Mouse (Mus musculus) CH12.LX (cell line): ENCODE measurements at regions not wholly inside any gene's neighbourhood (a gene's known extent, or its start where the extent isn't known, plus 50 kb on each side); places are given as distances from the start of the nearest gene placed in this dataset.
"Not testable (repeated sequence)": the region's sequence is repeated elsewhere in the genome, so short reads cannot be mapped to it uniquely, and the experiment has no call there.

Source experiments
- DNase-seq: peaks from one replicate; pipeline ENCODE4 v3.0.0-alpha.2; 2013; ENCODE audit errors: extremely low read depth
- H3K27ac ChIP-seq: 2 replicates; pipeline ENCODE4 v1.5.1; 2012; ENCODE audit warnings: low read depth, mild to moderate bottlenecking, control low read depth, moderate library complexity; ENCODE audit not compliant: insufficient read depth
- H3K27me3 ChIP-seq: replicated peaks from 2 replicates; pipeline ENCODE3; 2012; ENCODE audit warnings: inconsistent platforms
- H3K36me3 ChIP-seq, 2 experiments: replicated peaks in 1 of 2; 2 replicates each; pipeline versions ENCODE3 to v1.6.1; 2012; ENCODE audit warnings: inconsistent platforms in 1 of 2, low read length in 1 of 2, mild to moderate bottlenecking in 1 of 2, mixed read lengths in 1 of 2, moderate library complexity in 1 of 2; ENCODE audit not compliant: control insufficient read depth in 1 of 2, insufficient read depth in 1 of 2
- H3K4me1 ChIP-seq, 2 experiments: 2 replicates each; pipeline ENCODE4 v1.6.1; 2012; ENCODE audit warnings: inconsistent platforms in 1 of 2, moderate library complexity in 1 of 2; ENCODE audit not compliant: insufficient read depth in 2 of 2, control insufficient read depth in 1 of 2
- H3K4me2 ChIP-seq: 2 replicates; pipeline ENCODE4 v1.6.1; 2012; ENCODE audit warnings: low read depth, mild to moderate bottlenecking, control low read depth; ENCODE audit not compliant: poor library complexity, insufficient read depth, severe bottlenecking
- H3K4me3 ChIP-seq, 3 experiments: fragments of 150-350 bp in 1 of 3; sonication (generic) in 1 of 3; replicated peaks in 1 of 3; 2 replicates each; pipeline versions ENCODE3 to v1.5.1; 2011 to 2012; ENCODE audit warnings: low read depth in 2 of 3, low read length in 2 of 3, mild to moderate bottlenecking in 2 of 3, moderate library complexity in 2 of 3, control low read depth in 1 of 3, improper control_type of control experiment in 1 of 3, inconsistent platforms in 1 of 3, mixed read lengths in 1 of 3; ENCODE audit not compliant: poor library complexity in 1 of 3
- H3K79me2 ChIP-seq: replicated peaks from 2 replicates; pipeline ENCODE4 v1.6.1; 2012; ENCODE audit warnings: mild to moderate bottlenecking, moderate library complexity; ENCODE audit not compliant: control insufficient read depth, poor library complexity, insufficient read depth, severe bottlenecking; ENCODE audit errors: extremely low read depth
- H3K9ac ChIP-seq: 2 replicates; pipeline ENCODE4 v1.6.1; 2012; ENCODE audit warnings: low read depth, mild to moderate bottlenecking, control low read depth, moderate library complexity; ENCODE audit not compliant: insufficient read depth
- H3K9me3 ChIP-seq: replicated peaks from 2 replicates; pipeline ENCODE3; 2012; ENCODE audit warnings: low read length, inconsistent platforms, mixed read lengths
- CHD2 ChIP-seq: IDR thresholded peaks from 2 replicates; pipeline ENCODE4 v1.6.1; 2011; ENCODE audit warnings: low read length, improper control_type of control experiment
- CTCF ChIP-seq, 2 experiments: IDR thresholded peaks in 1 of 2; conservative IDR thresholded peaks in 1 of 2; 2 replicates each; pipeline ENCODE4 v1.5.1; 2011 to 2012; ENCODE audit warnings: low read depth in 2 of 2, low read length in 2 of 2, improper control_type of control experiment in 1 of 2, inconsistent platforms in 1 of 2, mild to moderate bottlenecking in 1 of 2, moderate library complexity in 1 of 2
- ETS1 ChIP-seq: conservative IDR thresholded peaks from 2 replicates; pipeline ENCODE4 v1.6.1; 2012; ENCODE audit warnings: low read depth, mild to moderate bottlenecking, inconsistent platforms, low read length, improper control_type of control experiment, moderate library complexity
- GABPA ChIP-seq: IDR thresholded peaks from 2 replicates; pipeline ENCODE4 v1.6.1; 2012; ENCODE audit warnings: low read depth, low read length, improper control_type of control experiment, inconsistent platforms; ENCODE audit not compliant: insufficient replicate concordance
- KAT2A ChIP-seq: IDR thresholded peaks from 2 replicates; pipeline ENCODE4 v1.6.1; 2012; ENCODE audit warnings: low read length, improper control_type of control experiment, inconsistent platforms; ENCODE audit not compliant: insufficient replicate concordance
- MAFK ChIP-seq: IDR thresholded peaks from 2 replicates; pipeline ENCODE4 v1.6.1; 2011; ENCODE audit warnings: low read length, improper control_type of control experiment; ENCODE audit not compliant: insufficient replicate concordance
- MEF2A ChIP-seq: IDR thresholded peaks from 2 replicates; pipeline ENCODE4 v1.6.1; 2014; ENCODE audit warnings: low read depth, mild to moderate bottlenecking, inconsistent platforms, low read length, improper control_type of control experiment, borderline replicate concordance
- MXI1 ChIP-seq: IDR thresholded peaks from 2 replicates; pipeline ENCODE4 v1.6.1; 2011; ENCODE audit warnings: mild to moderate bottlenecking, low read depth, low read length, improper control_type of control experiment
- PAX5 ChIP-seq: IDR thresholded peaks from 2 replicates; pipeline ENCODE4 v1.6.1; 2012; ENCODE audit warnings: low read length, inconsistent platforms, mixed read lengths
- POLR2AphosphoS2 ChIP-seq: IDR thresholded peaks from 2 replicates; pipeline ENCODE4 v1.6.1; 2011; ENCODE audit warnings: low read depth, low read length, improper control_type of control experiment
- SMC3 ChIP-seq: IDR thresholded peaks from 2 replicates; pipeline ENCODE4 v1.6.1; 2011; ENCODE audit warnings: low read depth, low read length, improper control_type of control experiment
- TCF12 ChIP-seq: IDR thresholded peaks from 2 replicates; pipeline ENCODE4 v1.6.1; 2014; ENCODE audit warnings: low read depth, mild to moderate bottlenecking, inconsistent platforms, low read length, improper control_type of control experiment
- UBTF ChIP-seq: IDR thresholded peaks from 2 replicates; pipeline ENCODE4 v1.6.1; 2012; ENCODE audit warnings: low read depth, mild to moderate bottlenecking, inconsistent platforms, low read length, improper control_type of control experiment, moderate library complexity
- USF1 ChIP-seq: IDR thresholded peaks from 2 replicates; pipeline ENCODE4 v1.6.1; 2014; ENCODE audit warnings: low read depth, mild to moderate bottlenecking, inconsistent platforms, low read length, improper control_type of control experiment
- USF2 ChIP-seq: conservative IDR thresholded peaks from 2 replicates; pipeline ENCODE4 v1.6.1; 2011; ENCODE audit warnings: low read depth, low read length, improper control_type of control experiment
- ZMIZ1 ChIP-seq: IDR thresholded peaks from 2 replicates; pipeline ENCODE4 v1.6.1; 2012; ENCODE audit warnings: low read depth, mild to moderate bottlenecking, inconsistent platforms, low read length, improper control_type of control experiment
- ZNF384 ChIP-seq: IDR thresholded peaks from 2 replicates; pipeline ENCODE4 v1.6.1; 2012; ENCODE audit warnings: low read depth, low read length, improper control_type of control experiment, inconsistent platforms
- dilution Hi-C: fragments of 300-500 bp; cut with MboI; formaldehyde crosslinking; loops from 2 replicates; pipeline ENCODE4 v1.14.3; 2020; ENCODE audit warnings: low sequenced_read_pairs; ENCODE audit not compliant: extremely low pct_unique_long_range_greater_than_20kb, extremely low pct_ligation_motif_present
- in situ Hi-C: fragments of 300-500 bp; cut with MboI; formaldehyde crosslinking; loops from 3 replicates; pipeline ENCODE4 v1.14.3; 2019; ENCODE audit warnings: low sequenced_read_pairs, low pct_ligation_motif_present, low pct_unique_long_range_greater_than_20kb, mixed read lengths

DNA sequence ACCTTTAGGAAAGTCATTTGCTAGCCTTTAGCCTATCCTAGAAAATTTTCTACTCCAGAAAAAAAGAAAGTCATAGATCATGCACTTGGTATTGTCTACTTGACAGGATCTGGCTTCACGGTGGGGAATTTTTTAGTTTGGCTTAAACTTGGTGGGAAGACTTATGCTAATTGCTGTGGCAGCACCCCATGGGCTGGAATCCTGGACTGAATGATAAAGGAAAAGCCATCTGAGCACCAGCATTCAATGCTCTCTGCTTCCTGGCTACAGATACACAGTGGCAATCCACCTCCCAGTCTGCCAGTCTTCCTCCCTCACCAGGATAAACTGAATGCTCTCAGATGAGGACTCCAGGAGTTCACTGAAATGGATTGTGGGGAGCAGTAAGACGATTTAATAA, 220.1 kb downstream of the Diras2 start:
- in situ Hi-C loops (no loop called here), dilution Hi-C loops (no loop called here)
- Histone ChIP-seq H3K4me3 (no peak overlapping the region), H3K4me2 (no peak overlapping the region), H3K27me3 (no peaks in the 10 kb centered on the region), H3K4me1 (no peaks in the 10 kb centered on the region), H3K36me3 (no peaks in the 10 kb centered on the region), H3K79me2 (no peaks in the 10 kb centered on the region), H3K9me3 (peaks cover 3% of the 10 kb centered on the region), H3K27ac (no peak overlapping the region), H3K9ac (no peak overlapping the region)
- TF ChIP-seq KAT2A (no peak), SMC3 (no peak), USF1 (no peak), MEF2A (no peak), TCF12 (no peak), CHD2 (no peak), ZMIZ1 (no peak), USF2 (no peak), CTCF (conservative IDR thresholded peaks at IDR 0.05 in 1 of 2, IDR thresholded peaks at IDR 0.05 in 1 of 2; ENCODE audit: low read depth in 2 of 2, low read length in 2 of 2) (no peak), ETS1 (no peak), UBTF (no peak), GABPA (no peak), MXI1 (no peak)
- no peak for DNase-seq

DNA sequence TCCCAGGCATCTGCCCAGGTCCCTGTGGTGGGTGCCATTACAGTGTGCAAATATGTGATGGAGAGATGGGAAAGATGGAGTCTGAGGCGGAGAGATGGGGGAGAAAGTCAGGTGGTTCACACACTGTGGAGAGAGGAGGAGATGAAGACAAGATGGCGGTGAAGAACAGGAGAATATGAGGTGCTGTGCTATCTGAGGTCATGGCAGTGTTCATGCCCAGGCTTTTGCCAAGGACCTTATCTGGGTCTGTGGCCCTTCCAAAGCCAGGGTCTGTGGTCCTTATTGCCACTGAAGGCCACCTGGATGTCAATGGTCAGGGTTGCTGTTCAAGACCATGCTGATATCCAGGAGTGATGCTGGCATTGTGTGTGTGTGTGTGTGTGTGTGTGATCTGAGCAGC, 212.8 kb downstream of the Diras2 start:
- no peaks in the 10 kb centered on the region for H3K27me3 ChIP-seq
- no peak overlapping the region for H3K27ac ChIP-seq
- no peak overlapping the region for H3K4me3 ChIP-seq
- in situ Hi-C loops = no loop called here
- no peaks in the 10 kb centered on the region for H3K79me2 ChIP-seq
- no peak for DNase-seq
- no peak overlapping the region for H3K4me2 ChIP-seq
- no peaks in the 10 kb centered on the region for H3K4me1 ChIP-seq
- H3K36me3 ChIP-seq = no peaks in the 10 kb centered on the region
- dilution Hi-C loops = no loop called here
- no peaks in the 10 kb centered on the region for H3K9me3 ChIP-seq
- TF ChIP-seq PAX5 = no peak
- no peak for TF ChIP-seq MAFK
- TF ChIP-seq USF2 = no peak
- no peak overlapping the region for H3K9ac ChIP-seq

DNA sequence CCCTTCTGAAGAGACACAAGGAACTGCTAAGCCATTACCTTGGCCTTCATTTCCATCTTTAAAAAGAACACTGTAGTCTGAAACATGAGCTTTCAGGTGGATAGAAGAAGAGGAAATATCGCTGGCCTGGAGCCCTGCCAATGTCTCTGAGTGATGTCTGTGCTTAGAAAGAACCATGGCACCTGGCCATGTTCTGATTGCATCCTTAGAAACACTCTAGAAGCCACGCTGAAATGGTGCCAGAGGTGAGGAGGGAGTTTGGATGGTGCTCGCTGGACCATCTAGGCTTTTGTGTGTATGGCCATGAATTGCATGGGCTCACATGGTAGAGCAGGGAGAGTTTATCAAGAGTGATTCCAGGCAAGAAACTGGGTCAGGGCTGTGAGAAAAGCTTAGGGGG, 207.4 kb downstream of the Diras2 start:
- no peak overlapping the region for H3K4me2 ChIP-seq
- dilution Hi-C loops (no loop called here), in situ Hi-C loops (no loop called here)
- no peak overlapping the region for H3K27ac ChIP-seq
- no peaks in the 10 kb centered on the region for H3K9me3 ChIP-seq
- H3K4me1 ChIP-seq = no peaks in the 10 kb centered on the region
- TF ChIP-seq POLR2AphosphoS2 (no peak), ZNF384 (no peak), ETS1 (no peak), MEF2A (no peak)
- H3K36me3 ChIP-seq = no peaks in the 10 kb centered on the region
- no peak overlapping the region for H3K9ac ChIP-seq
- H3K27me3 ChIP-seq = no peaks in the 10 kb centered on the region
- H3K79me2 ChIP-seq = no peaks in the 10 kb centered on the region
- no peak for DNase-seq
- no peak overlapping the region for H3K4me3 ChIP-seq

DNA sequence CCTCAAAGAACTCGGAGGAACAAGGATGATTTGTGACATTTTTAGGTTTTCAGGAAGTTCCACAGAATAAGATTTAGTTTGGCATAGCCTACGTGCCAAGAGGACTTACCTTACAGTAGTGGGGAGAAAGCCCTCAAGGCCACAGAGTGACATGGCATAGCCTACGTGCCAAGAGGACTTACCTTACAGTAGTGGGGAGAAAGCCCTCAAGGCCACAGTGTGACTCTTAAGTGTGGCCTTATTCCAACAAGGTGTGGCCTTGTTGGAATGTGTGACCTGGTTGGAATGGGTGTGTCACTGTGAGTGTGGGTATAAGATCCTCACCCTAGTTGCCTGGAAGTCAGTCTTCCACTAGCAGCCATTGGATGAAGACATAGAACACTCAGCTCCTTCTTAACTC, 206.7 kb downstream of the Diras2 start:
- H3K79me2 ChIP-seq, H3K9me3 ChIP-seq, H3K27ac ChIP-seq, H3K4me2 ChIP-seq, in situ Hi-C loops, H3K4me1 ChIP-seq, H3K36me3 ChIP-seq, H3K9ac ChIP-seq, DNase-seq, H3K27me3 ChIP-seq, dilution Hi-C loops, H3K4me3 ChIP-seq: not testable (repeated sequence)
